Mouse (Mus musculus) cerebellum, postnatal 36 days (tissue): ENCODE data around the gene Gm7534.
"Not testable (repeated sequence)": the region's sequence is repeated elsewhere in the genome, so short reads cannot be mapped to it uniquely, and the experiment has no call there.

Experiments used
- DNase-seq, 2 experiments: peaks; one replicate each; pipeline ENCODE4 v3.0.0; 2021 to 2022; ENCODE audit warnings: mixed read lengths in 2 of 2

Gene Gm7534

GRCm38 (mm10) chr4:134199371-134199770, 3.4 kb downstream of the Gm7534 start:
- no peak for DNase-seq

- no peak for DNase-seq
These were observed 16.5 kb downstream of the Gm7534 start for GRCm38 (mm10) chr4:134186268-134186667.

GRCm38 (mm10) chr4:134185569-134185968, 17.2 kb downstream of the Gm7534 start:
- DNase-seq = no peak

GRCm38 (mm10) chr4:134183711-134184110, 19.1 kb downstream of the Gm7534 start:
- no peak for DNase-seq

GRCm38 (mm10) chr4:134181825-134182224, 21.0 kb downstream of the Gm7534 start:
- DNase-seq = no peak

GRCm38 (mm10) chr4:134181112-134181511, 21.7 kb downstream of the Gm7534 start:
- DNase-seq = no peak

GRCm38 (mm10) chr4:134172391-134172790, 30.4 kb downstream of the Gm7534 start:
- no peak for DNase-seq

- DNase-seq = no peak
These were observed 35.9 kb downstream of the Gm7534 start for GRCm38 (mm10) chr4:134166906-134167305.

- no peak for DNase-seq
These were observed 37.0 kb downstream of the Gm7534 start for GRCm38 (mm10) chr4:134165548-134166465.

- no peak for DNase-seq
These were observed 37.8 kb downstream of the Gm7534 start for GRCm38 (mm10) chr4:134165024-134165423.

GRCm38 (mm10) chr4:134164591-134164990, 38.2 kb downstream of the Gm7534 start:
- no peak for DNase-seq

GRCm38 (mm10) chr4:134160071-134160470, 42.7 kb downstream of the Gm7534 start:
- peak; percentile 6 to 37 for DNase-seq

GRCm38 (mm10) chr4:134158774-134159173, 44.0 kb downstream of the Gm7534 start:
- no peak for DNase-seq

GRCm38 (mm10) chr4:134157558-134157957, 45.2 kb downstream of the Gm7534 start:
- no peak for DNase-seq

- no peak for DNase-seq
These were observed 46.1 kb downstream of the Gm7534 start for GRCm38 (mm10) chr4:134156744-134157143.

- no peak for DNase-seq
These were observed 46.8 kb downstream of the Gm7534 start for GRCm38 (mm10) chr4:134155961-134156465.

- no peak for DNase-seq
These were observed 47.3 kb downstream of the Gm7534 start for GRCm38 (mm10) chr4:134155531-134155930.

GRCm38 (mm10) chr4:134154354-134154753, 48.5 kb downstream of the Gm7534 start:
- DNase-seq = no peak

GRCm38 (mm10) chr4:134153656-134154055, 49.1 kb downstream of the Gm7534 start:
- DNase-seq = no peak

GRCm38 (mm10) chr4:134152112-134152511, 50.7 kb downstream of the Gm7534 start:
- no peak for DNase-seq

GRCm38 (mm10) chr4:134149389-134149788, 53.4 kb downstream of the Gm7534 start:
- DNase-seq = no peak

GRCm38 (mm10) chr4:134144297-134144696, 58.5 kb downstream of the Gm7534 start:
- DNase-seq = not testable (repeated sequence)
